Mouse (Mus musculus): ENCODE measurements around the gene Msh6. TPM values are rescaled to one million over a fixed set of nuclear protein-coding genes. Genes with fewer than 3 reads are reported as not detected.

Msh6 gene
- polyA plus RNA-seq, 1 experiment from 2014 or later = 8.4 TPM

DNA sequence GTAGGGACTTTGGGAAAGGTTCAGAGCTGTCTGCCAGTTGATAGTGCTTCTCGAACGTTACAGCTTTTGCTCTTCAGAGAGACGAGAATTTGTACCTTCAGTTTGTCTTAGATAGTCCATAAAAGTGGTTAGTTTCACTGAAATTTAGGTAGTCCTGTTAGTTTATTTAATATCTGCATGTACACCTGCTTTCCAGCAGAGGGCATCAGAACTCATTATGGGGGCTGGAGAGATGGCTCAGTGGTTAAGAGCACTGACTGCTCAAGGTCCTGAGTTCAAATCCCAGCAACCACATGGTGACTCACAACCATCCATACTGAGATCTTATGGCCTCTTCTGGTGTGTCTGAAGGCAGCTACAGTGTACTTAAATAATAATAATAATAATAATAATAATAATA lies 7.2 kb downstream of the Msh6 start:
- Histone ChIP-seq H3K9me3 (ENCODE audit: low read length) (no peaks in the 10 kb centered on the region), H3K4me3 (ENCODE audit: low read depth, low read length) (no peak overlapping the region), H3K4me2 (replicated peaks; ENCODE audit: low read depth, low read length) (no peak overlapping the region), H3K27me3 (replicated peaks; ENCODE audit: insufficient read depth, low read length) (no peaks in the 10 kb centered on the region), H3K27ac (ENCODE audit: low read length) (no peak overlapping the region), H3K4me1 (ENCODE audit: insufficient read depth, low read depth, low read length) (no peaks in the 10 kb centered on the region), H3K36me3 (ENCODE audit: insufficient read depth, low read length) (peaks cover 8% of the 10 kb centered on the region; the same call in 1 of the 2 replicates), H3K9ac (replicated peaks; ENCODE audit: low read depth) (no peak overlapping the region)
- TF ChIP-seq EP300 (IDR thresholded peaks at IDR 0.05) (no peak), CTCF (IDR thresholded peaks at IDR 0.05) (peak; percentile 46)
- ATAC-seq (no peak), DNase-seq (ENCODE audit: low spot score) (no peak)
- WGBS = 82% methylated on average over 3 of the region's 3 CpGs

DNA sequence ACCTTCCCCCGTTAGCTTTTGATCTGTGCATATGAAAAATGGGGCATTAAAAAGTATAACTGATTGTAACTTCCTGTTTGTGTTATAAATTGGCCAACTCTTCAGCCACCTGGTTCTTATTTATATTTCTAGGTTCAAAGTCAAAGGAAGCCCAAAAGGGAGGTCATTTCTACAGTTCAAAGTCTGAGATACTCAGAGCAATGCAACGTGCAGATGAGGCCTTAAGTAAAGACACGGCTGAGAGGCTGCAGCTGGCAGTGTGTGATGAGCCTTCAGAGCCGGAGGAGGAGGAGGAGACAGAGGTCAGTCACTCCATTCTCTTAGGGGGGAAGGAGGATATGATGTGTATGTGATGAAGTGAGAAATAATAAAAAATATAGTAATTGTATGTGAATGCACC lies 8.5 kb downstream of the Msh6 start:
- no peak overlapping the region for H3K27ac ChIP-seq (ENCODE audit: low read length)
- 34% methylated on average over 4 of the region's 4 CpGs for WGBS
- H3K4me1 ChIP-seq (ENCODE audit: insufficient read depth, low read depth, low read length) = no peaks in the 10 kb centered on the region
- no peaks in the 10 kb centered on the region for H3K27me3 ChIP-seq (replicated peaks; ENCODE audit: insufficient read depth, low read length)
- peaks cover 8% of the 10 kb centered on the region; the same call in 1 of the 2 replicates for H3K36me3 ChIP-seq (ENCODE audit: insufficient read depth, low read length)
- no peak for TF ChIP-seq CTCF (IDR thresholded peaks at IDR 0.05)
- no peak for TF ChIP-seq EP300 (IDR thresholded peaks at IDR 0.05)
- ATAC-seq (no peak; the same call in 1 of the 2 replicates), DNase-seq (ENCODE audit: low spot score) (no peak)
- H3K4me3 ChIP-seq (ENCODE audit: low read depth, low read length) = no peak overlapping the region
- H3K9ac ChIP-seq (replicated peaks; ENCODE audit: low read depth) = no peak overlapping the region
- no peak overlapping the region for H3K4me2 ChIP-seq (replicated peaks; ENCODE audit: low read depth, low read length)
- no peaks in the 10 kb centered on the region for H3K9me3 ChIP-seq (ENCODE audit: low read length)

DNA sequence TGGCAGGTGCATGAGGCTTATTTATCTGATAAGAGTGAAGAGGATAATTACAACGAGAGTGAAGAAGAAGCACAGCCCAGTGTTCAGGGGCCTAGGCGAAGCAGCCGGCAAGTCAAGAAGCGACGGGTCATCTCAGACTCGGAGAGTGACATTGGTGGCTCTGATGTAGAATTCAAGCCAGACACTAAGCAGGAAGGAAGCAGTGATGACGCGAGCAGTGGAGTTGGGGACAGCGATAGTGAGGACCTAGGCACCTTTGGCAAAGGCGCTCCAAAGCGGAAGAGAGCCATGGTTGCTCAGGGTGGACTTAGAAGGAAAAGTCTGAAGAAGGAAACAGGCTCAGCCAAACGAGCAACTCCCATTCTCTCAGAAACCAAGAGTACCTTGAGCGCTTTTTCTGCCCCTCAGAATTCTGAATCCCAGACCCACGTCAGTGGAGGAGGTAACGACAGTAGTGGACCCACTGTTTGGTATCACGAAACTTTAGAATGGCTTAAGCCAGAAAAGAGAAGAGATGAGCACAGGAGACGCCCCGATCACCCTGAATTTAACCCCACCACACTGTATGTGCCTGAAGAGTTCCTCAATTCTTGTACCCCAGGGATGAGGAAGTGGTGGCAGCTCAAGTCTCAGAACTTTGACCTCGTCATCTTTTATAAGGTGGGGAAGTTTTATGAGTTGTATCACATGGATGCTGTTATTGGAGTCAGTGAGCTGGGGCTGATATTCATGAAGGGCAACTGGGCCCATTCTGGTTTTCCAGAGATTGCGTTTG lies 9.8 kb downstream of the Msh6 start:
- H3K9me3 ChIP-seq (ENCODE audit: low read length) = no peaks in the 10 kb centered on the region
- H3K4me1 ChIP-seq (ENCODE audit: insufficient read depth, low read depth, low read length) = no peaks in the 10 kb centered on the region
- H3K27me3 ChIP-seq (replicated peaks; ENCODE audit: insufficient read depth, low read length) = no peaks in the 10 kb centered on the region
- H3K9ac ChIP-seq (replicated peaks; ENCODE audit: low read depth) = no peak overlapping the region
- ATAC-seq (no peak), DNase-seq (ENCODE audit: low spot score) (no peak)
- 86% methylated on average over 20 of the region's 20 CpGs for WGBS
- peaks cover 11% of the 10 kb centered on the region; the same call in 1 of the 2 replicates for H3K36me3 ChIP-seq (ENCODE audit: insufficient read depth, low read length)
- no peak overlapping the region for H3K4me2 ChIP-seq (replicated peaks; ENCODE audit: low read depth, low read length)
- TF ChIP-seq EP300 (IDR thresholded peaks at IDR 0.05) = no peak
- no peak for TF ChIP-seq CTCF (IDR thresholded peaks at IDR 0.05)
- no peak overlapping the region for H3K27ac ChIP-seq (ENCODE audit: low read length)
- no peak overlapping the region for H3K4me3 ChIP-seq (ENCODE audit: low read depth, low read length)

DNA sequence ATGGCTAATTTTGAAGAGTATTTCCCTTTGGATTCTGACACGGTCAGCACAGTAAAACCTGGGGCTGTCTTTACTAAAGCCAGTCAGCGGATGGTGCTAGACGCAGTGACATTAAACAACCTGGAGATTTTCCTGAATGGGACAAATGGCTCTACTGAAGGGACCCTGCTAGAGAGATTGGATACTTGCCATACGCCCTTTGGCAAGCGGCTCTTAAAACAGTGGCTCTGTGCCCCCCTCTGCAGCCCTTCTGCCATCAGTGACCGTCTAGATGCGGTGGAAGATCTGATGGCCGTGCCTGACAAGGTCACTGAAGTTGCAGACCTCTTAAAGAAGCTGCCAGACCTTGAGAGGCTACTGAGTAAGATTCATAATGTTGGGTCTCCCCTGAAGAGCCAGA lies 11.1 kb downstream of the Msh6 start:
- WGBS = 80% methylated on average over 8 of the region's 8 CpGs

DNA sequence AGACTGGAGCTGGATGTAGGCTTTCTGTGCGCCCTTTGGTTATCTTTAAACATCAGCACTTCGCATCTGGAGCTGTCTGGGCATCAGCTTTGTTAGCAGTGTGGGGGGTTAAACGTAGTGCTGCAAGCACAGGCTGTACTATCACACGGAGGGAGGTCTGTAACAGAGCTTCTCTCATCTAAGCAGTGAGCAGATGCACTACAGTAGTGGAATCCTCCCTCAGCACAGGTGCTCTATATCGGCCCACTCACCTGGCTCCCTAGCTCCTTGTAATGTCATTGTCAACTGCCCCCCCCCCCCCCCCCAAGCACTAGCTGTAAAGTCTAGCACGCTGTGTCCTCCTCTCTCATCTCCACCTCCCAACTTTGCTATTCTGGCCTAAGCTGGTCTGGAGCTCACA lies 12.6 kb downstream of the Msh6 start:
- Histone ChIP-seq H3K27ac (ENCODE audit: low read length) (no peak overlapping the region), H3K9ac (replicated peaks; ENCODE audit: low read depth) (no peak overlapping the region), H3K36me3 (ENCODE audit: insufficient read depth, low read length) (peaks cover 27% of the 10 kb centered on the region; the same call in 1 of the 2 replicates), H3K4me3 (ENCODE audit: low read depth, low read length) (no peak overlapping the region), H3K4me2 (replicated peaks; ENCODE audit: low read depth, low read length) (no peak overlapping the region), H3K9me3 (ENCODE audit: low read length) (no peaks in the 10 kb centered on the region), H3K4me1 (ENCODE audit: insufficient read depth, low read depth, low read length) (no peaks in the 10 kb centered on the region), H3K27me3 (replicated peaks; ENCODE audit: insufficient read depth, low read length) (no peaks in the 10 kb centered on the region)
- TF ChIP-seq CTCF (IDR thresholded peaks at IDR 0.05) (no peak), EP300 (IDR thresholded peaks at IDR 0.05) (no peak)
- 69% methylated on average over 6 of the region's 6 CpGs for WGBS
- ATAC-seq (no peak), DNase-seq (ENCODE audit: low spot score) (no peak)

More for the DNA sequence above, 11.1 kb downstream of the Msh6 start:
- H3K4me1 ChIP-seq (ENCODE audit: insufficient read depth, low read depth, low read length) = no peaks in the 10 kb centered on the region
- H3K9ac ChIP-seq (replicated peaks; ENCODE audit: low read depth) = no peak overlapping the region
- peaks cover 16% of the 10 kb centered on the region; the same call in 1 of the 2 replicates for H3K36me3 ChIP-seq (ENCODE audit: insufficient read depth, low read length)
- TF ChIP-seq CTCF (IDR thresholded peaks at IDR 0.05) = no peak
- TF ChIP-seq EP300 (IDR thresholded peaks at IDR 0.05) = no peak
- DNase-seq (ENCODE audit: low spot score) (no peak), ATAC-seq (no peak)
- no peaks in the 10 kb centered on the region for H3K27me3 ChIP-seq (replicated peaks; ENCODE audit: insufficient read depth, low read length)
- H3K9me3 ChIP-seq (ENCODE audit: low read length) = no peaks in the 10 kb centered on the region
- no peak overlapping the region for H3K27ac ChIP-seq (ENCODE audit: low read length)
- no peak overlapping the region for H3K4me3 ChIP-seq (ENCODE audit: low read depth, low read length)
- no peak overlapping the region for H3K4me2 ChIP-seq (replicated peaks; ENCODE audit: low read depth, low read length)

DNA sequence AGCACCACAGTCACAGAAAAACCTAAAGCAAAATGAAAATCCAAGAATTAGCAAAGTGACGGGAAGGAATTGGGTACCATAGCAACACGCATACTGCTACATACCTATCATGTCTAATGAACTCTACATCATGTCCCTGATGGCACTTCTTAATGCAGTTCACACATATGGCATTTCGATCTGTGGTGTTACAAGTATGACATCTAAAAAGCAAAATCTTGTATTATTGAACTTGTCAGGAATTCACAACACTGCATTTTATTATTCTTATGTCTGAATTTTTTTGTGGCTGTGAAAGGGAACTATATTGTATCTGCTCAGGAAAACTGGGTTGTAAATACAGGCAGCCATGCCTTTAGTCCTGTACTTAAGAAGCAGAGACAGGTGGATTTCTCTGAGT lies 17.3 kb downstream of the Msh6 start:
- Histone ChIP-seq H3K27ac (ENCODE audit: low read length) (no peak overlapping the region), H3K4me3 (ENCODE audit: low read depth, low read length) (no peak overlapping the region), H3K9ac (replicated peaks; ENCODE audit: low read depth) (no peak overlapping the region), H3K27me3 (replicated peaks; ENCODE audit: insufficient read depth, low read length) (no peaks in the 10 kb centered on the region), H3K4me1 (ENCODE audit: insufficient read depth, low read depth, low read length) (no peaks in the 10 kb centered on the region), H3K9me3 (ENCODE audit: low read length) (no peaks in the 10 kb centered on the region), H3K4me2 (replicated peaks; ENCODE audit: low read depth, low read length) (no peak overlapping the region), H3K36me3 (ENCODE audit: insufficient read depth, low read length) (peaks cover 42% of the 10 kb centered on the region; the same call in 1 of the 2 replicates)
- DNase-seq (ENCODE audit: low spot score) (no peak), ATAC-seq (no peak)
- no peak for TF ChIP-seq EP300 (IDR thresholded peaks at IDR 0.05)
- TF ChIP-seq CTCF (IDR thresholded peaks at IDR 0.05) = no peak
- 88% methylated on average over 3 of the region's 3 CpGs for WGBS

Data from lung, postnatal 0 days (tissue).